Mouse (Mus musculus): ENCODE results near the gene Fam114a1.

GRCm38 (mm10) chr5:65005251-65005650 is 35.4 kb downstream of the Fam114a1 start:
- TF ChIP-seq CTCF (IDR thresholded peaks at IDR 0.05; ENCODE audit: low read depth, low read length) (no peak), GATA1 (IDR thresholded peaks at IDR 0.05; ENCODE audit: borderline replicate concordance, low read length) (no peak), POLR2AphosphoS5 (IDR thresholded peaks at IDR 0.05; ENCODE audit: insufficient replicate concordance, low read depth, low read length) (no peak), TAL1 (conservative IDR thresholded peaks at IDR 0.05; ENCODE audit: low read depth, low read length) (no peak)
